Mouse (Mus musculus) right cerebral cortex, postnatal 14 days (tissue): ENCODE data around the gene Pidd1.

Experiments
- DNase-seq: peaks from one replicate; pipeline ENCODE4 v3.0.0; 2022

Pidd1 gene

DNA sequence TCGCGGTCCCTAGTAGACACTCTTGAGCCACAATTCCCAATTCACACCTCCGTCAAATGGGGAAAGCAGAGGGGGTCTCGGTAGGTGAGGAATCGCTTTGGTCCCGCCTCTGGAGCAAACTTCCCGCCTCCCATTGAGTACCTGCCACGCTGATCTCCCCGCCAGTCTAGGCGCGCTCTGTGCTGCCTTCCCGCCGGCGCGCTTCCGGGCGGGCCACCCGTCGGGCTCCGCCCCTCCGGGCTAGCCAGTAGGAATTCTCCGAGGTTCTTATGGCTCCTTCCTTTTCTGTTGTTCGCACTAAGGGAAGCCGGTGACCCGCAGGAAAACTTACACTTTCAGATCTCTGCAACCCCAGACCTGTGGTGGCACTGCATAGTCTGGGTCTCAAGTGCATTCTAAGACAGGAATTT is at the start of gene Pidd1:
Gene Pidd1 (minus strand): TSS at position 198 of the 410 bp plus-strand sequence.
- DNase-seq, result no peak

DNA sequence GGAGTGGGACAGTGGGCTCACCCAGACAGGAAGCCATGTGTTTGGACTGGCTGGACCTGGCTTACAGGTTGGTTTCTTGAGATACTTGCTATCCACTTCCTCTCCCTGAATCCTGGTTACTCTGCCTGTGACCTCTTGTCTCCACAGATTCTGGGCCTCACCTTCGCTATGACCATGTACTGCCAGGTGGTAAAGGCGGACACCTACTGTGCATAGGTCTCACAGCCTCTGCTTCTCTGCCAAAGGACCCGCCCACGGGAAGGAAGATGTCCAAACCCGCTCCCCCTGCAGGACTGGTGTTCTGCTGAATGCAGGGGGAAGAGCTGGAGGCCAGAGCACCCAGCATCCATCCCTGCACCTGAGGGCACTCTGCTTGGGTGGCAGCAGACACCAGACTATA is 48.9 kb upstream of the Pidd1 start:
- no peak for DNase-seq

DNA sequence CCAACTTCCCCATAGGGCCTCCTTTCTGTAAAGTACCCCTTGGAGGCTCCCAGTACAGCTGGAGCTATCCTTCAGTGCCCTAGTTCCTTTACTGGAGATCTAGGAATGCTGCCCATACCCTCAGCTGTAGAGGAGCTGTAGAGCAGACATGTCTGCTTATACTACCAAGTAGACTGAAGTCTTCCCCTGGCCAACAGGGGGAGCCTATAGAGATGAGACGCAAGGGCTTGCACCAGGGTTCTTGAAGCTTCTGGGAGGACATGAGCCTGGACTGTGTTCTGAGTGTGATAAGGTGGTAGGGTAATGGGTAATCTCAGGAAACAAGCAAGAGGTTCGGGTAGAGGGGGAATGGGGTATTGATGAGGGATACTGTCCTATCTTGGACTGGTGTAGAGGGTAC is 47.3 kb upstream of the Pidd1 start:
- no peak for DNase-seq

DNA sequence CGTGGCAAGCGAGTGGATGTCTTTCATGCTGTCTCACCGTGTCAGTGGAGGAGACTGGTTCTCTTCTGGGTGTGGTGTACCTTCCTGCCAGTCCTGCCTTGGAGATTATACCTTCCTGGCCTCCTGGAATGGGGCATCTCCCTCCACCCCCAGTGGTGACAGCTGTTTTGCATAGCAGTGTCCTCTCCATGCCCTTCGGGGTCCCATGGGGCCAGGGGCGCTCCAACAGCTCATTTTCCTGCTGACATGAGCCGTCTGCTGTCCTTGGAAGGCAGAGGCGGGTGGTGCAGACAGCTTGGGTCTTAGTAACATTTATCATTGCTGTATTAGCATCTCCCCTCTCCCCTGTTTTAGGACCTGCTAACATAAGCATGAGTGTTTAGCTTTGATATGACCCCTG is 43.3 kb upstream of the Pidd1 start:
- no peak for DNase-seq

DNA sequence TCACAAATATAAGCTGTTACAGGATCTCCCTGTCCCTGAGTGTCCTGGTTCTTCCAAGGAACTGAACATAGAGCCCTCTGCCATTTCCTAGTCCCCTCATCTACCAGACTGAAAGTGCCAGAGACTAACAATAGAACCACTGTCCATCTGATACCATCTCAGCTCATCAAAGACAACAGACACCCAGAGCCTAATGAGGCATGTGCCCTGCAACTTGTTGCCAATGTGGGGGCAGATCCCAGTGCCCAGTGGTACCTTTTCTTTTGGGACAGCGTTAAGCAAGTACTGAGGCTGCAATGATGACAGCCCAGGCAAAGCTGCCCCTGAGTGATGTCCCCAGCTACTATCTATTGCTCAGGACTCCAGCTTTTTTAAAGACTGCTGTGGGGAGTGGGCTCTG is 42.4 kb upstream of the Pidd1 start:
- DNase-seq, result no peak

DNA sequence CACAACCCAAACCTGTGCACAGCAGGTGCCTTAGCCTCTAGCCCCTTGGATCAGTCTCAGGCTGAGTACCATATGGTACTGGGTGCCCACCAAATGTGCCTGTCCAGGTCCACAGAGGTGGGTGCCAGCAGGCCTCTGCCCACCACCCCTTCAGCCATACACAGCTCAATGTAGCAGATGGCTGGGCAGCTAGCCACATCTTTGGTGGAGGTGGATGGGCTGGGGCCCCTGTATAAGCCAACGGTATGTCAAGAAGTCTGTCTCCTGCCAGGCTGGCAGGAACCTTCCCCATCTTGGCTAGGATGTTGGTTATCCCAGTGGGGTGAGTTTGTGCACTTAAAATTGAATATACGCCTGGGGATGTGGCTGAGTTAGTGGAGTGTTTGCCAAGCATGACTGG is 41.8 kb upstream of the Pidd1 start:
- no peak for DNase-seq

DNA sequence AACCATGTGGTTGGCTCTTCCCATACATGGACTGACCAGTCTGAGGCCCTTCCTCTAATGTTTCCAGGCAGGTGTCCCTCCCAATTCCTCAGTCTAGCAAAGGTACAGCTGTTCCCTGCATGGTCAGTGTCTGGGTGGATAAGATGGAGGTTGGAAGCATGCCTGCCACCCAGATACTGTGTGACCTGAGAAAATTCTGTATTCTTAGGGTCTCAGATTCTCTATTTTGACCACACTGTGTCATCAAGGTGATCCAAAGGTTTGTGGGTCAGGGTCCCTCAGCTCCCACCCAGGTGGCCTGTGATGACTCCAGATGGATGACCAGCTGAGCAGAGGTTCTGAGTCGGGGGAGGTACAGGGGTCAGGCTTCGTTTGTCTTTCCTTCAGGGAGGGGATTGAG is 41.4 kb upstream of the Pidd1 start:
- no peak for DNase-seq

DNA sequence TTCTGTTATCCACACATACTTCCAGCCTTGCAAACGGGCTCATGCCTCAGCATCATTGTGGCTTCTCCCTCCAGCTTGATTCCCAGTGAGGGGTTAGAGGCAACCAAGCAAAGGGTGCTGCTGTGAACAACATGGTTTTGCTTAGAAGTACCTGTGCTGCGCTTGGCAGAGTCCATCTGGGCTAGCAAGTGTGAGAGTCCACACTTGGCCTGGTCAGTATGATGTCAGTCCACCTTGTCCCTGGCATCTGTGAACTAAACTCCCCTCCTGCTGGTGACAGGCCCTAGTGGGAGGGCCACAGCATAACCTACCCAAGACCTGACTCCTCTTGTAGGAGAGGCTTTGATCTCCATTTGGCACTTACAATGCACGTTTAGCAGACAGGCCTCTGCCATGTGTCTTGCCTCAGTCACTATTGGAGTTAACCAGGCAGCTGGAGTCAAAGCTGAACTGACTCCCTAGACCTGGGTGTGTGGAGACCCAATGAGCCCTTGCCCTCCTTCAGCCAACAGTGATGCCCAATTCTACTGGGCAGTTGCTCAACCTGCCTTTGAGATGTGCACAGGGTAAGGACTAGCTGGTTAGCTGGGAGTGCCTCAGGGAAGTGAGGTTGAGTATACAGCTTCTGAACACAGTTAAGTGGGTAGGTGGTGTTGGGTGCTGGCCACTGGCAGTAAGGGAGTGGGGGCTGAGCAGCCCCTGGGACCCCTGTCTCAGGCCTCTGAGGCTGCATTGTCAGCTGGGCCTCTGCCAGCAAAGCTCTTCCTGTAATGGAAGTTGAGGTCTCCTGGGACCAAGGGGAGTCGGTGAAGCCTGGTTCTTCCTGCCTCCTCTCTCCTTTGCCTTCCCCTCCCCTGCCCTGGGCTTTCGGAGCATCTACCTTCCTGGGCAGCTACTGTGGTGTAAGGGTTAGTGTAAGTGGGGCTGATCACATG is 40.6 kb upstream of the Pidd1 start:
- DNase-seq, result no peak

DNA sequence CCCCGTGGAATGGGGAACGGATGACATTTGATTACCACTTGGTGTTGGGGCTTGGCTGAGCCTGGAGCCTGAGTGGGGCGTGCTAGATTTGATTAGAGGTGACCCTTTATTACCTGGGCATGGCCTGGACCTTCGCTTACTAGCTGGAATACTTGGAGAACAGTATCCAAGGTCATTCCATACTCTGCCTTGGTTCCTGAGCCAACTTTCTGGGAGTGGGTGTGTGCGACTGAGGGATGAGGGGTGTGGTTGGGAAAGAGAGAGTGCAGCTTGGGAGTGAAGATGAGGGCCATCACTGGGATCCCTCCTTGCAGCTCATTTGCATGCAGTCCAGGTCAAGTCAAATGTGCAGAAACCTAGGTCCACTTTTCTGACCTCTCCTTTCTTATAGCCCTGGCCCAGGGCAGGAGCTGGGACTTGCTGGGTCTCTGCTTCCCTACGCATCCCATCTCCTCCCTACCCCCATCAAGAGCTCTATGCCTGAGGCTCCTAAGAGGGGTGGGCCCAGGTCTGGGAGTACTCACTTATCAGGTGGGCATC is 39.4 kb upstream of the Pidd1 start:
- DNase-seq, result no peak

DNA sequence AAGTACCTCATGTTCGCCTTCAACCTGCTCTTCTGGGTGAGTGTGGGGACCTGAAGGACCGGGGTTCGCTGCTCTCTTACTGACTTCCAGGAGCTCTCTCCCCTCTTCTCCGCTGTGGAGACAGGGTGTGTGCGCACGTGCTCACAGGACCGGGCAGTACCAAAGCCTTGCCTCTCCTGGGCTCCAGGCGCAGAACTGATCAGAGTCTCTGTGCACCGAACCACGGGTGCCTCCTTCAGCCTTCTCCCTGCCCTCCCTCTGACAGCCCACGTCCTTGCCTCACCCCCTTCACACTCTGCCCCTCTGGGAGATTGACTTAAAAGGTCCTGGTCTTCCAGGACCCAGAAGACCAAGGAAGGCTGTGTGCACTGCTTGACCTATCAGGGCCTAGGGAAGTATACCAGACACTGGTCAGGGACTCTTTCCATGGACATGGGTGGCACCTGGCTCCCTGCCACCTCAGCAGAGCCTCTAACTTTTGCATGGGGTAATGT is 38.8 kb upstream of the Pidd1 start:
- DNase-seq, result no peak

DNA sequence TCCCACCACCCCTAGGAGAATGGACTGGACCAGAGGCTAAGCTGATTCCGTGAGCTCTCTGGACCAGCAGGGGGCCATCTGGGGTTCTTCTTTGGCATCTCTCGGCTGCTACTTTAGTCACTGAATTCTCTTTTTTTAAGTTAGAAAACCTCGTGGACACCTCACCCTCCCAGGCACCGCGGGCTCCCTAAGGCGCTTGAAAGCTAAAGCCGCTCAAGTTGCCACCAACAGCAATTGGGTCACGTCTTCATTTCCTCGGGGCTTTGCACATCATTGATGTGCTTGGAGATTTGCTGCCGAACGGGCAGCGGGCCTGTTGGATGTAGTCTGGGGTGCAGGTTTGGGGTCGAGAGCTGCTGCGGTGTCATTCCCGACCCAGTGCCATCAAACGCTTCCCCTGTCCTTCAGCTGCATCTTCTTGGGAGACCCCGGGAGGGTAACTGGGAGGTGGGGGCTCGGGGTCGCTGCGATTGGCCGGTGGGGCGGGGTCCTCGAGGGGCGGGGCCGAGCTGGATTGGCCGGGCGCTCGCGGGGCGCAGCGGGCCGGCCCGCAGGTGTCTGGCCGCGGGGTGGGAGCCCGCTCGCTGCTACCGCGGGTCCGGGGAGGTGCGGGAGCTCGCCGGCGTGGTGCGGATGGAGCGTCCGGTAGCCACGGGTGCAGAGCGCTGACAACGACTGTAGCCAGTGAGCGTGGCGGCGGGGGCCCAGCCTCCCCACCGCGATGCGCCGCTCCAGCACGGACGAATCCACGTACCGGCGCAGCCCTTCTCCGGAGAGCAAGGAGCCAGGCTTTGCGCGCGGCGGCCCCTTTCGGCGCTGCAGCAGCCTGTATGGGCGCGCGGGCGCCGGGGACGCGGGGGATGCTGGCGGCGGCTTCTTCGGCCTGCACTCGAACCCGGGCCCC is 37.9 kb upstream of the Pidd1 start:
- peak; percentile 66 for DNase-seq

DNA sequence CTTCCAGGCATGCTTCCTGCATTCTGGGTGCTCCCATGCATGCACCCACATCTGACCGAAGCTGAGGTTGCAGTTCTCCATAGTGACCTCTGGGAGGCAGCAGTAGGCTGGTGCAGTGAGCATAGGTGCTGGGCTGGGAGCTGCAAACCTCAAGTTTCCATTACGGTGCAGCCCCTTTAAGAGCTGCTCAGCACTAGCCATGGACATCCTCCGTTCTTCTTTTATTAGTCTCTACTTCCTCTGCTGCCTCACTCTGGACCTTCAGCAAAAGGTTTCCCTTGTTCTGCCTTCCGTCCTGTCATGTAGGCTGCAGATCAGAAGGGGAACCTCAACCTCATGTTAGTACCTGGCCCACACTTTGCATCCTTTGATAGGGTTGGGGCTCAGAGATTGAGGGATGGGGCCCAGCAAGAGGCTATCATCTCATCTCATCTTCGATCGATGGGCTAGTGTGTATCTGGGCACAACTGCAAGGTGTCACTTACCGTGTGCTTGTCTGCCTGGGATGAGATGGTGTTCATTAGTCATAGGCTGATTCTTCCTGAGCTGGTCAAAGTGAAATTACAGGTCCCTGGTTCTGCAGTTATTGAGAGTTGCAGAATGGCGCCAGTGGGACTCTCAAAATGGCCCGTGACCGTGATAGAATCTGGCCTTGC is 37.1 kb upstream of the Pidd1 start:
- DNase-seq, result peak; percentile 50

DNA sequence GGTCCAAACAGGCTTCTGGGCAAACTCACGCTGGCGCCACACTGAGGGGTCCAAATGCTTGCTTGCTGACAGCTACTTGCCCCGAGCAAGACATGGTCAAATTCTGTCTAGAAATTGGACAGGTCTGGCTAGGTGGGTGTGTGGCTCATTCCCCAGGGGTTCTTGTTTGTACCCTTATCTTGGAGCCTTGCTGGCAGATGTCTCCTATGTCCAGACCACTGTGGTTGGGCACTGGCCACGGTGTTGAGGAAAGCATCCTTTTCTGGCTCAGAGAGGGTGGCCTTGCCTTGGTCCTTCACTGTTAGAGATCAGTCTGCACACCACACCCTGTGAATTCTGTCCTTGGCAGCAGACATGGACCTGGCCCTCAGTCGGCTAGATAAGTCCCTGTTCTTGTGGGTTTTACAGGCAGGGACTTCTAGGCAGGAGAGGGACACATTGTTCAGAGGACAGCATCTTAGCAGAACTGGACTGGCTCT is 34.5 kb upstream of the Pidd1 start:
- no peak for DNase-seq

DNA sequence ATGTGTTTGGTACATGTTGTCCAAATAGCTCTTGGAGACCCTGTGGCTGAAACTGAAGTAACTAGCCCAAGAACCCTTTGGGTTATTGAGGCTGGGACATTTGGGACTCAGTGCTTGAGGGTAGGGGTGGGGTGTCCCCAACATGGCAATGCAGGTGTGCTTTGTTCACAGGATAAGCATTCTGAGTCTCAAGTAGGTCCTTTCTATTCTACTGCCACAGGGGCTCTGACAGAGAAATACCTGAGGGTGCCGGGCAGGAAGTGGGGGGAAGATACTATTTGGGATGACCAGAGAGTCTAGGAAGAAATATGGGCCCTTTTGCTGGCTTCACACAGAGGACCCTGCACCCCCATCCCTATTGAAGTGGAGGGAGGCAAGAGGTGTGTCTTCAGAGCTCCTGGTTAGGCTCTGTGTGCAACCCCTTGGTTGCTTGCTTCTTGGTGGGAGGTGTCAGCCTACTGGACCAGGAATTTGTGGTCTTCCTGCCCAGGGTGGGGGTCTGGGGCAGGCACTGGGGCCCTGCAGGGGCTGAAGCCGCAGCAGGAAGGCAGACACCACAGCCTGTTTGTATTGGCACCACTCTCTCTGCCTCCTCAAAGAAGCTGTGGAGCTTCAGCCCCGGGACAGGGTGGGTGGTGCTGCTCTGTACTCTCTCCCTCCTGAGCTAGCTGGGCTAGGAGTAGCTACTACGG is 33.9 kb upstream of the Pidd1 start:
- DNase-seq, result no peak

DNA sequence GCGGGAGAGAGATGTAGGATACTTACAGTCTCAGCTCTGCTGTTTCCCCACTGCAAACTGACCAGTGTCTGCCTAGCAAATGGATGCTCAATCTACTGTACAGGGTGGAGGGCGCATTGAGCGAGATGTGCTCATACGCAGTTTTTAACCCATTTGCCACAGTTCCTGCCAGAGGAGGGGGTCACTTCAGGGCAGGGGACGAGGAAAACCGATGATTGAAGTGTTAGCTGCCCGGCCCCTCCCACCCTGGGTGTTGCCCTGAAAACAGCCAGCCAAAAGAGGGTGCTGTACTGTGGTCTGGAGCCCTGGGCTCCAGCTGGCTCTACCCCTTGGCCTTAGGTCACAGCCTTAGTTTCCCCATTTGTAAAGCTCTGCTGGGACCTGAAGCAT is 33.2 kb upstream of the Pidd1 start:
- DNase-seq, result no peak

DNA sequence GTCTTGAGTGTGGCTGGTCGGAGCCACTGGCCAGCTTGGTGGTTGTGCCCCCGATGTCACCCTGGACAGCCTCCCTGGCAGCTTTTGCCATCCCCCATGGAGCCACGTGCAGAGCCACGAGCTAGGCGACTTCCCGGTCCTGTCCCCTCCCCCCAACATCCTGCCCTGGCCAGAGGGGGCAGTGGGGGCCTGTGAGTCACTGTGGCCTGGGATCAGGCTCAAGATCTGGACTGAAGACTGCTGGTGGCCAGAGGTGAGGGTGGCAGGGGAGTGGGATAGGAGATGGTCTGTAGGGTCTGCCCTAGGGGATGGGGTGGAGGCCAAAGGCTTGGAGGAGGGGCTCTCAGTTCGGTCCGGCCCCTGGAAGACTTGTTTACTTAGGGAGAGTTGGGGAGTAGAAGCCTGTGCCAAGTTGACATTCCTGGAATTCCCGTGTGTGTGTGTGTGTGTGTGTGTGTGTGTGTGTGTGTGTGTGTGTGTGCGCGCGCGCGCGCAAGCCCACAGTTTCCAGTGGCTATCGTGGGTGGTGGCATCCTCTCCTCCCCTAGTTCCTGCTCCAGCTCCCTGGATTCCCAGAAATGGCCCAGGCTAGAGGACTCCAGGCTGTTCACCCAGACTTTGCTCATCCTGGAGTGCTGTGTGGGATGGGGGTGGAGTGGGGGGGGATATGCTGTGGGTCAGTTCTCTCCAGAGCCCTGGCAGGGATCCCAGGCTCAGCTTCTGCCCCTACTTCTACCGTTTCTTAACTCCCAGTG is 32.6 kb upstream of the Pidd1 start:
- DNase-seq, result peak; percentile 60

DNA sequence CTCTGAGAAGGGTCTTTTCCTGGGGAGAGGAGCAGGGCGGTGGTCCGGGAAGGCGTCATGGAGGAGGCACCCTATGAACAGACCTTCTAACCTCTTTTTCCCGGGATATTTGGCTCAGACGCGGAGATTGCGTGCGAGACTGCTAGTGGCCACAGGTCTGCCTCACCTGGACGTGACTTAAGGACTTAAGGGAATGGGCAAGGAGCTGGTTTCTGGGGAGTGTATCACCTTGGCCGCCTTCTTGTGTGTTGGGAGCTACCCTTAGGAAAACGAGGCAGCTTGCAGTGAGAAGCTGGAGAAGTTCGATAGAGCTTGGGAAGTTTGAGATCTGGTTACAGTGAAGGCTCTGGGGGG is 32.0 kb upstream of the Pidd1 start:
- DNase-seq, result no peak

DNA sequence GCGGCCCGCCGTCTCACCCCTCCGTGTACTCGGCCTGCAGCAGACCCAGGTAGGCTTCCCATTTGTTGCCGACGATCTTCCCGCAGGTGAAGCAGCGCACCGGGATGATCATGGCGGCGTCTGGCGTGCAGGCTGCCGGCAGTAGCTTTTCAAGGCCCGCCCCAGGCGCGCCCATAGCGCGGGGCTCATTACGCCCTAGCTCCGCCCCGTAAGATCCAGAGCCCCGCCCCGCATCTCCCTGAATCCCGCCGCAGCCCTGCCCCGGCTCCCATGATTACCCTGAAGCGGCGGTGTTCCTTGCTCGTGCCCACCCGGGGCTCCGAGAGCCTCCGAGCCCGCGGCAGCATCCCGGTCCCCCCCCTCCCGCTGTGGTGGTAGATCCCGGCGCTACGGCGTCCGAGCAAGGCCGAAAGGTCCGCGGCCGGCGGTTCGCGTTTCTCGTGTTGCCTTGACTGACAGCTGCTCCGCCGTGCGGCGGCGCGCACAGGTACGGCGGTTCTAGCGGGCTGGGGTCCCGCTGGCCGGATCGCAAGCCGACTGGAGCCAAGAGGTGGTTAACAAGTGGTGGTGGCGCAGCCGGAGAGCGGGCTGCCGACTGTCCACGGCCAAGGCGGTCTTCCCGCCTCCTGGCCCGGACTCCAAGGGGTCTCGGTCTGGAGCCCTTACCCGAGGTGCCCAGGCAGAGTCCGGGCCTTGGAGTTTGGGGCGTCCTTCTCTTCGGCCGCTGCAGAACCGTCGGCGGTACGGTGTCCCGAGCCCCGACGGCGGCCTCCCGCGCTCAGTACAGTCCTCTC is 31.4 kb upstream of the Pidd1 start, which contains the start of the genes Polr2l and Tspan4:
Gene Polr2l (minus strand): TSS at position 122 of the 794 bp plus-strand sequence.
Gene Tspan4 (plus strand): TSS at position 230 of the 794 bp plus-strand sequence.
- peak; percentile 84 for DNase-seq

DNA sequence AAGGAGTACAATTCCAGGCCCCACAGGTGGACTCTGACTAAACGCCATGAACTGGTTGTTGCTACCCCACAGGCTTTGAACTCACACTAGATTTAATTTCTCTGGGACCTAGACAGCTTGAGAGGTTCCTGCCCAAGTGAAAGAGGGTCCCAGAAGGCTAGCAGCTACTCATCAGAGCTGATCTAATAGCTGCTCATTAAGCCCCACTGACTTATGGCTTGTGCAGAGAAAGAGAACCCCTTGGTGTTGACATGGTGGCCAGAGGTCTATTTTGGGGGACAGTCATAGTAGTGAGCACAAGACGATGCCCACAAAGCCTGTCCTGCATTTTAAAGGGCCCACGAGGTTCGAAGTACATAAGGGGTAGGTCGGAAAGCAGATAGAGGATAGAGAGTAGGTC is 30.3 kb upstream of the Pidd1 start:
- no peak for DNase-seq

DNA sequence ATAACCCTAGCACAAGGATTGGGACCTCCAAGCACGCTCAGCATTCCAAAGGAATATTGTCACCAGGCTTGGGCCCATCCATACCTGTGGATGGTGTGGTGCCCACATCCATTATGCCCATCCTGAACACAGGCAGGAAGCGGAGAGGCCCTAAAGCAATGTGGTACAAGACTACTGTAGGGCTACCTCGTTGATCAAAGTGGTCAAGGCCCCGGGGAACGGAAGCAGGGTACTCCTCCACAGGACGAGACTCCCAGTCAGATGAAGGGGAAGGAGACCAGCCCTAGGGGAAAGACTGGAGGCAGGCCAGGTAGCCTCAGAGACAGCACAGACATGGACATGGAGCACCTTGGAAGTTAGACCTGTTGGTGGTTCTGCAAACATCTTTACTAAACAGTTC is 28.9 kb upstream of the Pidd1 start:
- DNase-seq, result no peak
